Mouse (Mus musculus): Measurements from ENCODE around the gene Rcvrn.
A peak's percentile ranks its signal among the peaks of the same experiment; 100 is the strongest.

GRCm38 (mm10) chr11:67657685-67658382 is 37.3 kb upstream of the Rcvrn start:
- no peak for TF ChIP-seq POLR2A (IDR thresholded peaks at IDR 0.05; ENCODE audit: extremely low read depth, insufficient read depth, low read length)
- TF ChIP-seq CTCF (IDR thresholded peaks at IDR 0.05; ENCODE audit: extremely low read depth, insufficient read depth, low read length) = peak; percentile 74

Data from cortical plate, adult 2 months (tissue).